Mouse (Mus musculus) thymus, postnatal 14 days (tissue): Measurements from ENCODE around the gene Clptm1l.

Source experiments
- DNase-seq: peaks from one replicate; pipeline ENCODE4 v3.0.0; 2021

Clptm1l gene

GRCm38 (mm10) chr13:73603522-73604155 is at the start of gene Clptm1l:
Gene Clptm1l (plus strand): TSS chr13:73604006.
- DNase-seq = peak; percentile 97

GRCm38 (mm10) chr13:73564201-73564600 is 39.6 kb upstream of the Clptm1l start:
- DNase-seq = no peak

- no peak for DNase-seq
Observed at GRCm38 (mm10) chr13:73575051-73575450, 28.8 kb upstream of the Clptm1l start.

- no peak for DNase-seq
Observed at GRCm38 (mm10) chr13:73577277-73577676, 26.5 kb upstream of the Clptm1l start.

- no peak for DNase-seq
Observed at GRCm38 (mm10) chr13:73591488-73591887, 12.3 kb upstream of the Clptm1l start.

GRCm38 (mm10) chr13:73592546-73592945 is 11.3 kb upstream of the Clptm1l start:
- no peak for DNase-seq

GRCm38 (mm10) chr13:73596276-73596675 is 7.5 kb upstream of the Clptm1l start:
- DNase-seq = no peak

GRCm38 (mm10) chr13:73600217-73600616 is 3.6 kb upstream of the Clptm1l start:
- DNase-seq = no peak

- peak; percentile 14 for DNase-seq
Observed at GRCm38 (mm10) chr13:73603046-73603445, 760 bp upstream of the Clptm1l start.

GRCm38 (mm10) chr13:73604156-73604957 is 551 bp downstream of the Clptm1l start:
- DNase-seq = no peak

- DNase-seq = no peak
Observed at GRCm38 (mm10) chr13:73618406-73618805, 14.6 kb downstream of the Clptm1l start.

GRCm38 (mm10) chr13:73620637-73621036 is 16.8 kb downstream of the Clptm1l start:
- peak; percentile 15 for DNase-seq

- peak; percentile 82 for DNase-seq
Observed at GRCm38 (mm10) chr13:73626410-73626744, 22.6 kb downstream of the Clptm1l start.

- no peak for DNase-seq
Observed at GRCm38 (mm10) chr13:73626745-73627549, 23.1 kb downstream of the Clptm1l start, which contains the start of gene Tert. Gene Tert (plus strand): TSS chr13:73626911.

GRCm38 (mm10) chr13:73628586-73629113 is 24.8 kb downstream of the Clptm1l start:
- DNase-seq = no peak

- DNase-seq = no peak
Observed at GRCm38 (mm10) chr13:73631837-73632236, 28.0 kb downstream of the Clptm1l start.

- DNase-seq = no peak
Observed at GRCm38 (mm10) chr13:73637826-73638225, 34.0 kb downstream of the Clptm1l start.

GRCm38 (mm10) chr13:73641296-73641695 is 37.5 kb downstream of the Clptm1l start:
- peak; percentile 62 for DNase-seq

GRCm38 (mm10) chr13:73646397-73647087 is 42.7 kb downstream of the Clptm1l start:
- DNase-seq = peak; percentile 90

- no peak for DNase-seq
Observed at GRCm38 (mm10) chr13:73653266-73653665, 49.5 kb downstream of the Clptm1l start.

- no peak for DNase-seq
Observed at GRCm38 (mm10) chr13:73654976-73655375, 51.2 kb downstream of the Clptm1l start.

GRCm38 (mm10) chr13:73658953-73659352 is 55.1 kb downstream of the Clptm1l start:
- DNase-seq = no peak
